Mouse (Mus musculus): ENCODE results near the gene Sbds. TPM values are rescaled to one million over a fixed set of nuclear protein-coding genes. Genes with fewer than 3 reads are reported as not detected.

Sbds gene
- polyA plus RNA-seq, 1 experiment: not detected

DNA sequence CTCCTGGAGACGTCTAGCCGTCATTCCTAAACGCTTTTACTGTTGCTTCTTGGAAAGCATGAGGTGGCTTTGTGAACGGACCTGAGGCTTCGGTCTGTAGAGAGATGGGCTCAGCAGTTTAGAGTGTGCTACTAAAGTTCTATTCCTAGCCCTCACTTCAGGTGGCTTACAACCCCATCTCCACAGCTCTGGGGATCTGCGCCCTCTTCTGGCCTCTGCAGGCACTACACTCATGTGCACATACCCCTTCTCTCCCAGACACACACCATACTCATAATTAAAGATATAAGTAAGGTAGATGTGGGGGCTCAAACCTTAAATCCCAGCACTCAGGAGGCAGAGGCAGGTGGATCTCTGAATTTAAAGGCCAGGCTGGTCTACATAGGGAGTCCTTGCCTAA, 34.9 kb upstream of the Sbds start:
- H3K27ac ChIP-seq (ENCODE audit: insufficient read depth, low read depth, low read length): no peak overlapping the region
- no peaks in the 10 kb centered on the region for H3K4me1 ChIP-seq (ENCODE audit: control insufficient read depth, insufficient read depth, low read length)
- over 99% methylated on average over 6 of the region's 6 CpGs for WGBS
- H3K4me3 ChIP-seq (ENCODE audit: insufficient read depth, low read depth, low read length): no peak overlapping the region
- no peak for TF ChIP-seq CTCF (IDR thresholded peaks at IDR 0.05; ENCODE audit: insufficient read depth, low read depth, low read length)
- no peak for TF ChIP-seq POLR2A (IDR thresholded peaks at IDR 0.05; ENCODE audit: insufficient read depth, low read depth, low read length)

DNA sequence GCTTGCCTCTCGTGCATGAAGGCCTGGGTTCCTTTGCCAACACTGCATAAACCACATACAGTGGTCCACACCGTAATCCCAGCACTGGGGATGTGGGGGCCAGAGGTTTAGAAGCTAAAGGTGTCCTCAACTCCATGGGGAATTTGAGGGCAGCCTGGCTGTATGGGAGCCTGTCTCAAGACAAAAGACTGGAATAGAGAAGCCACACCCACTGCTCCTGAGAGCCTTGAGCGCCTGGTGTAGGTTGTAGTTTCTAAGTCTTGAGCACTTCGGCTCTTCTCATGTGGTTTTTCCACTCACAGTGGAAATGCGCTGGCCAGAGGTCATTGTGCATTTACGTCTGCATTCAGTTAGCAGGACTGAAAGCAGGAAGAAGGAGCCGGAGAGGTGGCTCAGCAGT, 32.8 kb upstream of the Sbds start:
- Histone ChIP-seq H3K27ac (ENCODE audit: insufficient read depth, low read depth, low read length) (no peak overlapping the region), H3K4me3 (ENCODE audit: insufficient read depth, low read depth, low read length) (no peak overlapping the region), H3K4me1 (ENCODE audit: control insufficient read depth, insufficient read depth, low read length) (no peaks in the 10 kb centered on the region)
- TF ChIP-seq POLR2A (IDR thresholded peaks at IDR 0.05; ENCODE audit: insufficient read depth, low read depth, low read length): no peak
- TF ChIP-seq CTCF (IDR thresholded peaks at IDR 0.05; ENCODE audit: insufficient read depth, low read depth, low read length): no peak
- 89% methylated on average over 7 of the region's 7 CpGs for WGBS

DNA sequence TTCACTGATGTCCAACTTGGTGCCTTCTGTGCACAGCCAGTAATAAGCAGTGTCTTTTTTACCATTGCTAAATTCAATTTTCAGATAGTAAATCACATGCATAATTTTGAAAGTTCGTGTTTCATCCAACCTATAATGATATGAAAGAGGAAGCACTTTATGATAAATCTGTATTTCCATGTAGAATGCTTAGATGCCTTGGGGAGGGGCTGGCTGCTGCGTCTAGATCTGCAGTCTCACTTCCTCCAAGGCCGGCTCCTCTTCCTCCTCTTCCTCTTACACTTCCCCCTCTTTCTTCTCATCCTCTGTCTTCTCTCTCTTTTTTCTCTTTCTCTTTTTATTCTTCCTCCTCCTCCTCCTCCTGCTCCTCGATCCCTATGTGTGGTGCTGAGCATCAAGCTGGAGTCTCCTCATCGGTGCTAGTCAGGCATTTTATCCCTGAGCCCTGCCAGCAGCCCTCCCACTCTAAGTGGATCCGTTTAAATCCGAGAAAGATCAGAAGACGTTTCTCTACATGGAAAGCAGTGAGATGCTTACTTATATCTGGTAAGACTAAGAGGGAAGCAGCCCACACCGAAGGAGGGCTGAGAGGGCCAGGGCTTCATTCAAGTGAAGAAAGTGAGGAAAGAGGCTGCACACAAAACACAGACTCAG, 27.9 kb upstream of the Sbds start:
- Histone ChIP-seq H3K4me3 (ENCODE audit: insufficient read depth, low read depth, low read length) (no peak overlapping the region), H3K4me1 (ENCODE audit: control insufficient read depth, insufficient read depth, low read length) (no peaks in the 10 kb centered on the region), H3K27ac (ENCODE audit: insufficient read depth, low read depth, low read length) (no peak overlapping the region)
- WGBS: 91% methylated on average over 9 of the region's 9 CpGs
- TF ChIP-seq CTCF (IDR thresholded peaks at IDR 0.05; ENCODE audit: insufficient read depth, low read depth, low read length) (no peak), POLR2A (IDR thresholded peaks at IDR 0.05; ENCODE audit: insufficient read depth, low read depth, low read length) (no peak)

DNA sequence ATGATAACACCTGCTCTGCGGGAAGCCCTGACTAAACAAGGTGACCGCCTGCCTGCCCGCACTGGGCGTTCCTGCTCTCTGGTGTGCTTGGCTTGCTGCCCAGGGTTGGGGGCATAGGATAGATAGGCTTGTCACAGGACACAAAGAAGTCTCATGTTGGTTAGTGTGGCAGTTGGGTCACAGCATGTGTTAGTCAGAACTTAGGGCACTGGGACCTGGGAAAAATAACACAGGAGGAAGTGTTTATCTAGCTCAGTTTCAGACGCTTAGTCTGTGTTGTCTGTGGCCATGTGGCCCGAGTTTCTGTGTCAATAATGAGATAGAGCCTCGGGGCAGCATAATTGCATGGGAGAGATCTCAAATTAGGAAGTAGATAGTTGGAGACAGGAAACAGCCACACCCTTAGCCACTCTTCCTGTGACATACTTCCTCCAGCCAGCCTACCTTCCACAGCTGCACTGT, 22.7 kb upstream of the Sbds start:
- no peak for TF ChIP-seq CTCF (IDR thresholded peaks at IDR 0.05; ENCODE audit: insufficient read depth, low read depth, low read length)
- no peak overlapping the region for H3K27ac ChIP-seq (ENCODE audit: insufficient read depth, low read depth, low read length)
- WGBS: 76% methylated on average over 7 of the region's 7 CpGs
- no peaks in the 10 kb centered on the region for H3K4me1 ChIP-seq (ENCODE audit: control insufficient read depth, insufficient read depth, low read length)
- H3K4me3 ChIP-seq (ENCODE audit: insufficient read depth, low read depth, low read length): no peak overlapping the region

DNA sequence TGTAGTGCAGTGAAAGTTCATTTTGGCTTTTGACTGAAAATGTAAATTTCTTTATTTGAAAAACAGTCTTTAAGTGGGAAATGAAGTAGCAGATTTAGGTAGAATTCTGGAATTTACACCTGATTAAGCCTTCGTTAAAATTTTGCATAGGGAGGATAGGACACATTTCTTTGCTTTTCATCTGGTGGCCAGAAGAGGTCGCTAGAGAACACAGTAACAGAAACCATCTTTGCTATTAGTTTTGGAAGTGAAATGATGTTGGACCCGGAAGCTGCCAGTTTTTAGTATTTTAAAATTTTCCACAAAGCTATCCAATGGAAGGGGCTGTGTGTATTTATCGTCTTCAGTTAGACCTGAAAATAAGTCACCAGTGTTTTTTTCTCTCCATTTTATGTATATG, 20.2 kb upstream of the Sbds start:
- 35% methylated on average over 4 of the region's 4 CpGs for WGBS
- no peaks in the 10 kb centered on the region for H3K4me1 ChIP-seq (ENCODE audit: control insufficient read depth, insufficient read depth, low read length)
- no peak for TF ChIP-seq CTCF (IDR thresholded peaks at IDR 0.05; ENCODE audit: insufficient read depth, low read depth, low read length)
- no peak overlapping the region for H3K27ac ChIP-seq (ENCODE audit: insufficient read depth, low read depth, low read length)
- H3K4me3 ChIP-seq (ENCODE audit: insufficient read depth, low read depth, low read length): no peak overlapping the region

DNA sequence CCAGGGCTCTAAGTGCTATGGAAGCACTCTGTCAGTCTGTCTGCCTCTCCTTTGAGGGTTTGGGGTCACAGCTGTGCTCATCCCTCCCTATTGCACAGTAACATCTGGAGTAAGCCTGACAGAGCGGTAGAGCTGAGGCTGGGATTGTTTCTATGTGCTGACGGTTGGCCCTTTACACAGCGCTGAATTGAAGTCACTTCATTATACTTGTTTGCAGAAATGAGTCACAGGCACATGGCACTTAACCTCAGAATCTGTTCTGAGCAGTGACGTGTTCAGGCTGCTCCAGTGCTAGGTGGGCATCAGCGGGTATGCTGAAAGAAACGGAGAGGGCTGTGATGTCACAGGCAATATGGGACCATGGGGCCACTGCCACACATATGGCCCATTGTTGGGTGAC, 17.7 kb upstream of the Sbds start:
- H3K4me1 ChIP-seq (ENCODE audit: control insufficient read depth, insufficient read depth, low read length): peaks cover 3% of the 10 kb centered on the region; the same call in 1 of the 2 replicates
- WGBS: 72% methylated on average over 6 of the region's 6 CpGs

DNA sequence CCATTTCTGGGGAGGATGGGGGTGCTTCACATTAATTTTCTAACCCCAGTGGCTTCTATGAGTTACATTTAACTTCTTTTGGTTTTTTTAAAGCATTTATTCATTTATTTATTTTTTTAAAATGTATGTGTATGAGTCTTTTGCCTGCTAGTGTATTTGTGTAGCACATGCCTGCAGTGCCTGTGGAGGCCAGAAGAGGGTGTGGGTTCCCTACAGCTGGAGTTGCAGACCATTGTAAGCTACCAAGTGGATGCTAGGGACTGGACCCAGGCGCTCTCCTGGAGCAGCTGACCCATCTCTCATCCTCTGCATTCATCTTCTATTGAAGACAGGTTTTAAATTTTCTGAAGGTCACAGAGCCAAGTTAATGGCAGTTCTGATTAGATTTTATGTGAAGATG, 17.0 kb upstream of the Sbds start:
- 97% methylated on average over 1 of the region's 1 CpGs for WGBS
- Histone ChIP-seq H3K4me1 (ENCODE audit: control insufficient read depth, insufficient read depth, low read length) (peaks cover 3% of the 10 kb centered on the region; the same call in 1 of the 2 replicates), H3K27ac (ENCODE audit: insufficient read depth, low read depth, low read length) (no peak overlapping the region), H3K4me3 (ENCODE audit: insufficient read depth, low read depth, low read length) (no peak overlapping the region)
- TF ChIP-seq CTCF (IDR thresholded peaks at IDR 0.05; ENCODE audit: insufficient read depth, low read depth, low read length) (no peak), POLR2A (IDR thresholded peaks at IDR 0.05; ENCODE audit: insufficient read depth, low read depth, low read length) (no peak)

More for the DNA sequence above, 17.7 kb upstream of the Sbds start:
- Histone ChIP-seq H3K4me3 (ENCODE audit: insufficient read depth, low read depth, low read length) (no peak overlapping the region), H3K27ac (ENCODE audit: insufficient read depth, low read depth, low read length) (no peak overlapping the region)
- TF ChIP-seq POLR2A (IDR thresholded peaks at IDR 0.05; ENCODE audit: insufficient read depth, low read depth, low read length): no peak
- TF ChIP-seq CTCF (IDR thresholded peaks at IDR 0.05; ENCODE audit: insufficient read depth, low read depth, low read length): no peak

DNA sequence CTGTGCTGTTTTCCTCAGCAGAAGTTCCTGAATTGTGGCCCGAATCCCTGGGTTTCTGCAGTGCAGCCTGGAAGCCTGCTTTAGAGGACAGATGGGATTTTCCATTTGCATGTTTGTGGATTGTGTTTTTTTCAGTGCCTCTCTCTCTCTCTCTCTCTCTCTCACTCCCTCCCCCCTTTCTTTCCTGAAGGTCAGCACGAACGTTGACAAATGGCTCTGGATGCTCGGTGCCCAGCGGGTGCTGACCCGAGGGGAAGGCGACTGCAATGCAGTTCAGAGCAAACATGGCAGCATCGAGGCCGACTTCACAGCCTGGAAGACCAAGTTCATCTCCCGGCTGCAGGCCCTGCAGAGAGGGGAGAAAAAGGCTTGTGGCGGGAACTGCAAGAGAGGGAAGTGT, 13.6 kb upstream of the Sbds start:
- Histone ChIP-seq H3K27ac (ENCODE audit: insufficient read depth, low read depth, low read length) (no peak overlapping the region), H3K4me3 (ENCODE audit: insufficient read depth, low read depth, low read length) (no peak overlapping the region), H3K4me1 (ENCODE audit: control insufficient read depth, insufficient read depth, low read length) (peaks cover 3% of the 10 kb centered on the region; the same call in 1 of the 2 replicates)
- 86% methylated on average over 11 of the region's 11 CpGs for WGBS
- TF ChIP-seq CTCF (IDR thresholded peaks at IDR 0.05; ENCODE audit: insufficient read depth, low read depth, low read length) (no peak), POLR2A (IDR thresholded peaks at IDR 0.05; ENCODE audit: insufficient read depth, low read depth, low read length) (no peak)

DNA sequence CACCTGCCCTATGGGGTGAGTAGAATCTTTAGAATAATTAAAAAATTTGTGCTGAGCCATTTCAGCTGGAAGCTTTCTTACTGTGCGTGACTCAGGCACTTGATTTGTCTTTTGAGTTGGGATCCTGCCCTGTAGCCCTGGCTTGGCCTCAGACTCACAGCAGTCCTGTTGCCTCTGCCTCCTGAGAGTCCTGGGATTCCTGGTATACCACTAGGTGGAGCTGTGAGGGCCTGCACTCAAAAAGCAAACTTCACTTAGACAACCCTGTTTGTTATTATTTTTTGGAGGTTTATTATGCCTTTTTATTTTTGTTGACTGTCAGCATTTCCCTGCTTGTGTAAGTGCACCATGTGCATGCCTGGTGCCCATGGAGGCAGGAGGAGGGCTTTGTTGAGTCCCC, 12.0 kb upstream of the Sbds start:
- Histone ChIP-seq H3K27ac (ENCODE audit: insufficient read depth, low read depth, low read length) (no peak overlapping the region), H3K4me1 (ENCODE audit: control insufficient read depth, insufficient read depth, low read length) (peaks cover 11% of the 10 kb centered on the region), H3K4me3 (ENCODE audit: insufficient read depth, low read depth, low read length) (no peak overlapping the region)
- no peak for TF ChIP-seq POLR2A (IDR thresholded peaks at IDR 0.05; ENCODE audit: insufficient read depth, low read depth, low read length)
- peak; percentile 27; the same call in 1 of the 2 replicates for TF ChIP-seq CTCF (IDR thresholded peaks at IDR 0.05; ENCODE audit: insufficient read depth, low read depth, low read length)
- WGBS: 66% methylated on average over 1 of the region's 1 CpGs

DNA sequence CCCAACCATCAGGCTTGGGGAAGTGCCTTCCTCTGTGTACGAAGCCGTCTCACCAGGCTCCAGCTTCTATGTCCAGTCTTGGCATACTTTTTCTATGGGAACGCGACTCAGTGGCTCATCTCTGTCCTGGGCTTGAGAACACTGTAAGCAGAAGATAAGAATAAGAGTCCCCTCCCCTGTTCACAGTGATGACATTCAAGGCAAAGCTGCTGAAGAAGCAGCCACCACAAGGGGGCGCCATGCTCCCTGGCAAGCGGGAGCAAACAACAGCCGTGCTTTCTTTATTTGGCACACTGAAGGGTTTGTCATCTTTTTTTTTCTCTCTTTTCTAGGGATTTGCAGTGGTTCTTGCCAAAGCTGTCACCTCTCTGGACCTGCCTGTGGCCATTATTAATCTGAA, 11.3 kb upstream of the Sbds start:
- no peak overlapping the region for H3K4me3 ChIP-seq (ENCODE audit: insufficient read depth, low read depth, low read length)
- WGBS: 78% methylated on average over 7 of the region's 7 CpGs
- no peak overlapping the region for H3K27ac ChIP-seq (ENCODE audit: insufficient read depth, low read depth, low read length)
- peaks cover 11% of the 10 kb centered on the region for H3K4me1 ChIP-seq (ENCODE audit: control insufficient read depth, insufficient read depth, low read length)
- TF ChIP-seq POLR2A (IDR thresholded peaks at IDR 0.05; ENCODE audit: insufficient read depth, low read depth, low read length) (no peak), CTCF (IDR thresholded peaks at IDR 0.05; ENCODE audit: insufficient read depth, low read depth, low read length) (peak; percentile 36; the same call in 1 of the 2 replicates)

Measured in olfactory bulb, adult 2 months (tissue).